Mouse (Mus musculus): ENCODE results near the gene Lbhd1. TPM values are rescaled to one million over a fixed set of nuclear protein-coding genes. Genes with fewer than 3 reads are reported as not detected.

Lbhd1 gene
- polyA plus RNA-seq, 1 experiment from 2014 or later, result 57.7 TPM

- WGBS, result 95% methylated on average over 2 of the region's 2 CpGs
- Histone ChIP-seq H3K9ac (no peak overlapping the region), H3K4me1 (replicated peaks) (peaks cover 25% of the 10 kb centered on the region), H3K9me3 (no peaks in the 10 kb centered on the region), H3K4me3 (no peak overlapping the region), H3K27me3 (peaks cover 6% of the 10 kb centered on the region; the same call in 1 of the 2 replicates), H3K36me3 (peaks cover 44% of the 10 kb centered on the region), H3K27ac (no peak overlapping the region), H3K4me2 (no peak overlapping the region)
- ATAC-seq (ENCODE audit: low FRiP score), result no peak
Measured at GRCm38 (mm10) chr19:8926766-8927165, 43.2 kb downstream of the Lbhd1 start.

- no peaks in the 10 kb centered on the region for H3K9me3 ChIP-seq
- peaks cover 24% of the 10 kb centered on the region for H3K4me1 ChIP-seq (replicated peaks)
- peaks cover 44% of the 10 kb centered on the region for H3K36me3 ChIP-seq
- no peak overlapping the region for H3K9ac ChIP-seq
- peaks cover 6% of the 10 kb centered on the region; the same call in 1 of the 2 replicates for H3K27me3 ChIP-seq
- WGBS, result 90% methylated on average over 12 of the region's 12 CpGs
- no peak overlapping the region for H3K4me2 ChIP-seq
- no peak for ATAC-seq (ENCODE audit: low FRiP score)
- no peak overlapping the region for H3K4me3 ChIP-seq
- H3K27ac ChIP-seq, result no peak overlapping the region
Measured at GRCm38 (mm10) chr19:8927891-8928525, 44.5 kb downstream of the Lbhd1 start.

GRCm38 (mm10) chr19:8928689-8929223 is 45.2 kb downstream of the Lbhd1 start:
- Histone ChIP-seq H3K27ac (peak overlapping the region; percentile 35; the same call in 1 of the 2 replicates), H3K27me3 (peaks cover 6% of the 10 kb centered on the region; the same call in 1 of the 2 replicates), H3K4me1 (replicated peaks) (peaks cover 24% of the 10 kb centered on the region), H3K4me2 (peak overlapping the region; percentile 71), H3K9ac (peak overlapping the region; percentile 77), H3K36me3 (peaks cover 40% of the 10 kb centered on the region), H3K9me3 (no peaks in the 10 kb centered on the region), H3K4me3 (peak overlapping the region; percentile 54)
- peak; percentile 29; the same call in 1 of the 2 replicates for ATAC-seq (ENCODE audit: low FRiP score)
- WGBS, result 18% methylated on average over 16 of the region's 16 CpGs

- under 1% methylated on average over 64 of the region's 74 CpGs for WGBS
- Histone ChIP-seq H3K4me3 (peak within 1 kb of the TSS; percentile 54), H3K4me1 (replicated peaks) (peaks cover 24% of the 10 kb centered on the region), H3K9ac (peak within 1 kb of the TSS; percentile 77), H3K27me3 (peaks cover 6% of the 10 kb centered on the region; the same call in 1 of the 2 replicates), H3K9me3 (no peaks in the 10 kb centered on the region), H3K36me3 (peaks cover 45% of the 10 kb centered on the region), H3K27ac (peak within 1 kb of the TSS; percentile 35), H3K4me2 (peak within 1 kb of the TSS; percentile 71)
- ATAC-seq (ENCODE audit: low FRiP score), result peak; percentile 46
Measured at GRCm38 (mm10) chr19:8929224-8930088, 45.9 kb downstream of the Lbhd1 start, which contains the start of the genes Rom1 and Eml3. TSS of gene Rom1 (minus strand) at chr19:8929356. TSS of gene Eml3 (plus strand) at chr19:8929552.

GRCm38 (mm10) chr19:8930117-8930516 is 46.6 kb downstream of the Lbhd1 start:
- Histone ChIP-seq H3K9me3 (no peaks in the 10 kb centered on the region), H3K27me3 (peaks cover 6% of the 10 kb centered on the region; the same call in 1 of the 2 replicates), H3K36me3 (peaks cover 44% of the 10 kb centered on the region), H3K4me1 (replicated peaks) (peaks cover 24% of the 10 kb centered on the region), H3K27ac (no peak overlapping the region), H3K9ac (peak overlapping the region; percentile 77), H3K4me2 (peak overlapping the region; percentile 71), H3K4me3 (peak overlapping the region; percentile 54)
- WGBS, result 16% methylated on average over 11 of the region's 11 CpGs
- ATAC-seq (ENCODE audit: low FRiP score), result 0 out of 2 replicates have a peak, but pooled peaks have one; percentile 9

- Histone ChIP-seq H3K4me3 (0 out of 2 replicates have a peak overlapping the region, but pooled peaks have one; percentile 54), H3K27me3 (peaks cover 6% of the 10 kb centered on the region; the same call in 1 of the 2 replicates), H3K4me1 (replicated peaks) (peaks cover 24% of the 10 kb centered on the region), H3K9ac (peak overlapping the region; percentile 35; the same call in 1 of the 2 replicates), H3K9me3 (no peaks in the 10 kb centered on the region), H3K27ac (no peak overlapping the region), H3K4me2 (peak overlapping the region; percentile 71), H3K36me3 (peaks cover 38% of the 10 kb centered on the region)
- WGBS, result 91% methylated on average over 7 of the region's 7 CpGs
- no peak for ATAC-seq (ENCODE audit: low FRiP score)
Measured at GRCm38 (mm10) chr19:8930771-8931170, 47.2 kb downstream of the Lbhd1 start.

- peaks cover 18% of the 10 kb centered on the region for H3K36me3 ChIP-seq
- peaks cover 9% of the 10 kb centered on the region for H3K4me1 ChIP-seq (replicated peaks)
- no peak overlapping the region for H3K9ac ChIP-seq
- ATAC-seq (ENCODE audit: low FRiP score), result no peak
- no peaks in the 10 kb centered on the region for H3K9me3 ChIP-seq
- WGBS, result 84% methylated on average over 2 of the region's 2 CpGs
- H3K4me3 ChIP-seq, result no peak overlapping the region
- no peak overlapping the region for H3K4me2 ChIP-seq
- no peak overlapping the region for H3K27ac ChIP-seq
- no peaks in the 10 kb centered on the region for H3K27me3 ChIP-seq
Measured at GRCm38 (mm10) chr19:8936736-8937135, 53.2 kb downstream of the Lbhd1 start.

GRCm38 (mm10) chr19:8940526-8941133 is 57.1 kb downstream of the Lbhd1 start:
- 83% methylated on average over 15 of the region's 15 CpGs for WGBS
- H3K36me3 ChIP-seq, result peaks cover 24% of the 10 kb centered on the region
- 0 out of 2 replicates have a peak, but pooled peaks have one; percentile 1 for ATAC-seq (ENCODE audit: low FRiP score)
- no peak overlapping the region; the same call in 1 of the 2 replicates for H3K4me3 ChIP-seq
- peak overlapping the region; percentile 98 for H3K9ac ChIP-seq
- no peaks in the 10 kb centered on the region for H3K27me3 ChIP-seq
- peak overlapping the region; percentile 74 for H3K4me2 ChIP-seq
- H3K9me3 ChIP-seq, result no peaks in the 10 kb centered on the region
- H3K27ac ChIP-seq, result no peak overlapping the region
- peaks cover 40% of the 10 kb centered on the region for H3K4me1 ChIP-seq (replicated peaks)

- WGBS, result 29% methylated on average over 10 of the region's 10 CpGs
- Histone ChIP-seq H3K9ac (peak overlapping the region; percentile 98), H3K27me3 (no peaks in the 10 kb centered on the region), H3K27ac (peak overlapping the region; percentile 98), H3K4me1 (replicated peaks) (peaks cover 41% of the 10 kb centered on the region), H3K4me3 (peak overlapping the region; percentile 96), H3K4me2 (peak overlapping the region; percentile 74), H3K36me3 (peaks cover 29% of the 10 kb centered on the region), H3K9me3 (no peaks in the 10 kb centered on the region)
- ATAC-seq (ENCODE audit: low FRiP score), result peak; percentile 41
Measured at GRCm38 (mm10) chr19:8941136-8941514, 57.6 kb downstream of the Lbhd1 start.

GRCm38 (mm10) chr19:8941515-8942217 is 58.1 kb downstream of the Lbhd1 start, which contains the start of gene Mta2:
TSS of gene Mta2 (plus strand) at chr19:8941875.
- Histone ChIP-seq H3K4me2 (peak within 1 kb of the TSS; percentile 74), H3K27ac (peak within 1 kb of the TSS; percentile 98), H3K9me3 (no peaks in the 10 kb centered on the region), H3K27me3 (no peaks in the 10 kb centered on the region), H3K4me3 (peak within 1 kb of the TSS; percentile 96), H3K36me3 (peaks cover 34% of the 10 kb centered on the region), H3K4me1 (replicated peaks) (peaks cover 41% of the 10 kb centered on the region), H3K9ac (peak within 1 kb of the TSS; percentile 98)
- peak; percentile 95 for ATAC-seq (ENCODE audit: low FRiP score)
- WGBS, result under 1% methylated on average over 64 of the region's 64 CpGs

Data from hindbrain, embryonic 13.5 days (tissue).